33 mouse cellular contexts compared by ENCODE assay signal in the genomic region with DNA sequence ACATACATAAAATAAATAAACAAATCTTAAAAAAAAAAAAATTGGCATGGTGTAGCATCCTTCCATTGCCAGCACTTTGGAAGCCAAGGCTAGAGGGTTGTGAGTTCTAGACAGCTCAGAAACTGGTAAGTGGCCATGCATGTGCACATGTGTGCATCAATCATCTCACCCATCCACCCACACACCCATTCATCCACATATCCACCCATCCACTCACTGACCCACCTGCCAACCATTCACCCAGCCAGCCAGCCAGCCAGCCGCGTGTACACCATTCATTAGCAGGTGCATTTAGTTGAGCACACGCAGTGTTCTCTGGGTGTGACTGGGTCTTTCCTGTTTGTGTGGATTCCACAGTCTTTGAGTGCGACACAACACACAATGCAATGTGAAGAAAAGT. TPM values are rescaled to one million over a fixed set of nuclear protein-coding genes. Genes with fewer than 3 reads are reported as not detected.
"Had no signal": no experiment of that assay in that cellular context is flagged by ENCODE, and none has a peak within 500 bp of the region (broad histone marks: within the 10 kb centered on the region; RNA-seq: fewer than 3 reads in every experiment).

No protein-coding gene starts in this region.

- H3K36me3 ChIP-seq: limb, embryonic 10.5 days; limb, embryonic 12.5 days; limb, embryonic 13.5 days; limb, embryonic 15.5 days; liver, embryonic 12.5 days; liver, embryonic 13.5 days; liver, embryonic 15.5 days; lung, embryonic 15.5 days; midbrain, embryonic 10.5 days; midbrain, embryonic 12.5 days; midbrain, embryonic 13.5 days; neural tube, embryonic 12.5 days; neural tube, embryonic 13.5 days had no signal

- H3K9ac ChIP-seq: limb, embryonic 12.5 days; limb, embryonic 13.5 days; limb, embryonic 15.5 days; liver, embryonic 12.5 days; liver, embryonic 13.5 days; liver, embryonic 14.5 days; liver, embryonic 15.5 days; liver, postnatal 0 days; lung, embryonic 14.5 days; lung, embryonic 15.5 days; midbrain, embryonic 12.5 days; midbrain, embryonic 13.5 days; neural tube, embryonic 12.5 days; neural tube, embryonic 13.5 days had no signal

- H3K9me3 ChIP-seq: limb, embryonic 10.5 days; limb, embryonic 12.5 days; limb, embryonic 13.5 days; limb, embryonic 15.5 days; liver, embryonic 12.5 days; liver, embryonic 13.5 days; liver, embryonic 15.5 days; lung, embryonic 15.5 days; megakaryocyte, embryonic 14.5 days; midbrain, embryonic 10.5 days; midbrain, embryonic 12.5 days; midbrain, embryonic 13.5 days; neural tube, embryonic 12.5 days; neural tube, embryonic 13.5 days had no signal

- ATAC-seq: liver, embryonic 12.5 days; liver, postnatal 0 days; lung, postnatal 0 days; midbrain, embryonic 13.5 days; midbrain, embryonic 16.5 days had no signal

- DNase-seq: left cerebral cortex, postnatal 4 days; liver; liver, embryonic 13.5 days; liver, postnatal 0 days; lung, adult 18-20 months; lung, adult 2 months; lung, embryonic 14.5 days; lung, postnatal 10 days; lung, postnatal 14 days; lung, postnatal 36 days; lung, postnatal 4 days; midbrain, embryonic 14.5 days had no signal

- H3K4me2 ChIP-seq: limb, embryonic 12.5 days; limb, embryonic 13.5 days; limb, embryonic 15.5 days; liver, embryonic 12.5 days; liver, embryonic 15.5 days; lung, embryonic 14.5 days; lung, embryonic 15.5 days; midbrain, embryonic 12.5 days; midbrain, embryonic 13.5 days; neural tube, embryonic 12.5 days; neural tube, embryonic 13.5 days had no signal

- H3K4me3 ChIP-seq: limb, embryonic 10.5 days; limb, embryonic 12.5 days; limb, embryonic 13.5 days; limb, embryonic 15.5 days; liver, embryonic 12.5 days; liver, embryonic 13.5 days; liver, embryonic 15.5 days; lung, embryonic 15.5 days; midbrain, embryonic 10.5 days; midbrain, embryonic 12.5 days; midbrain, embryonic 13.5 days; neural tube, embryonic 12.5 days; neural tube, embryonic 13.5 days had no signal

- H3K4me1 ChIP-seq: limb, embryonic 10.5 days; limb, embryonic 13.5 days; neural tube, embryonic 12.5 days had no signal

- H3K27ac ChIP-seq: limb, embryonic 10.5 days; limb, embryonic 12.5 days; limb, embryonic 13.5 days; limb, embryonic 15.5 days; liver, embryonic 12.5 days; liver, embryonic 13.5 days; liver, embryonic 14.5 days; liver, embryonic 15.5 days; lung, embryonic 15.5 days; macrophage; midbrain, embryonic 10.5 days; midbrain, embryonic 12.5 days; midbrain, embryonic 13.5 days; neural tube, embryonic 12.5 days; neural tube, embryonic 13.5 days had no signal

- H3K27me3 ChIP-seq: limb, embryonic 12.5 days; limb, embryonic 15.5 days; lung, embryonic 15.5 days; midbrain, embryonic 13.5 days; neural tube, embryonic 12.5 days; neural tube, embryonic 13.5 days had no signal

RNA-seq across cellular contexts. Expression of gene Ccl17, which starts 4.4 kb away (rescaled TPM):
- polyA plus RNA-seq: limb, embryonic 10.5 days; limb, embryonic 11.5 days; limb, embryonic 12.5 days; limb, embryonic 15.5 days; liver, embryonic 15.5 days; liver, embryonic 16.5 days; liver, postnatal 0 days; lung, embryonic 14.5 days; lung, embryonic 16.5 days; macrophage; midbrain, embryonic 10.5 days; midbrain, embryonic 12.5 days; midbrain, embryonic 14.5 days; neural tube, embryonic 11.5 days; neural tube, embryonic 12.5 days; neural tube, embryonic 13.5 days had no signal
